Mouse (Mus musculus): Measurements from ENCODE around the gene 1110008P14Rik. TPM values are rescaled to one million over a fixed set of nuclear protein-coding genes. Genes with fewer than 3 reads are reported as not detected.

The 1110008P14Rik gene
- polyA plus RNA-seq, 1 experiment from 2014 or later: 100 TPM

DNA sequence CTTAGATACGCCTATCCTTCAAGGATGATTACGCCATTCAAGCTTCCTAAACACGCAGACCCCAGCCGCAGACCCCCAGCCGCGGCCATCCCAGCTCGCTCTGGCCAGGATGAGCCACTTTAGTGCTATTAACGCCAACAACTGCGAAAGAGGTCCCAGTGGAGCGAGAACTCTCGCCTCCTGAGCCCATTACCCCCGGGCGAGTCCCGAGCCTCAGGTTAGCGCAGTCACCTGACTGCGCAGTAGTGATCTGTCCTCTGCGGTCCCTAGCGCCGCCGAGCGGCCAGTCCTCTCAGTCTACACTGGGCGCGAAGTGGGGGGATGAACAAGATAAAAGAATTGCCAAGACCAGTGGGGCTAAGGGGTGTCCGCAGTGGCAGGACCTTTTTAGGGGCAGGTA, 20.3 kb downstream of the 1110008P14Rik start:
- H3K4me2 ChIP-seq (replicated peaks; ENCODE audit: low read depth): peak overlapping the region; percentile 88
- WGBS: 2% methylated on average over 24 of the region's 24 CpGs
- H3K4me1 ChIP-seq (replicated peaks; ENCODE audit: control insufficient read depth, insufficient read depth, low read length): 0 out of 2 replicates have a peak, but pooled peaks cover 3% of the 10 kb centered on the region
- no peaks in the 10 kb centered on the region for H3K27me3 ChIP-seq (replicated peaks; ENCODE audit: control insufficient read depth, insufficient read depth, low read length)
- H3K36me3 ChIP-seq (ENCODE audit: control insufficient read depth, insufficient read depth): peaks cover 10% of the 10 kb centered on the region; the same call in 1 of the 2 replicates
- H3K9me3 ChIP-seq (ENCODE audit: control insufficient read depth): no peaks in the 10 kb centered on the region
- TF ChIP-seq CTCF (IDR thresholded peaks at IDR 0.05; ENCODE audit: low read depth): peak; percentile 92
- H3K4me3 ChIP-seq (ENCODE audit: low read depth, low read length): peak overlapping the region; percentile 45
- peak overlapping the region; percentile 40; the same call in 1 of the 2 replicates for H3K9ac ChIP-seq (ENCODE audit: low read depth, low read length)
- peak overlapping the region; percentile 93 for H3K27ac ChIP-seq (ENCODE audit: low read depth, low read length)
- ATAC-seq: peak; percentile 63

DNA sequence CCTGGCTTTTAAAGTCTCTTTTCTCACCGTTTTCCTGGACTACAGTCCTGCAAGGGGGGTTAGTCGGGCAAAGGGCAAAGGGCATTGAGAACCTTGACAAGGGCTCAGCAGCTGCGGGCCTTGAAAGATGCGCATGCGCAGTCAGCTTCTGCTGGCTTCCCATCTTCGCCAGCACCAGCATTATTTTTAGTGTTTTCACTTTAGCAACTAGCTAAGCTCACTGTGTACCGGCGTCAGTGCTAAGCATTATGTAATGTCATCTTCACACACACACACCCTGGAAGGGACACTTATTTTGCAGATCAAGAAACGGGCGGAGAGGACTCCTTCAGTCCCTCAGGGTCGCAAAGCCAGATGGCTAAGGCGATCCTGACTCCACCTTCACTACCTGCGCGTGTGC, 21.0 kb downstream of the 1110008P14Rik start:
- H3K27ac ChIP-seq (ENCODE audit: low read depth, low read length): peak overlapping the region; percentile 93
- 0 out of 2 replicates have a peak, but pooled peaks cover 5% of the 10 kb centered on the region for H3K36me3 ChIP-seq (ENCODE audit: control insufficient read depth, insufficient read depth)
- H3K4me2 ChIP-seq (replicated peaks; ENCODE audit: low read depth): peak overlapping the region; percentile 88
- no peaks in the 10 kb centered on the region for H3K27me3 ChIP-seq (replicated peaks; ENCODE audit: control insufficient read depth, insufficient read depth, low read length)
- no peak overlapping the region for H3K9ac ChIP-seq (ENCODE audit: low read depth, low read length)
- H3K4me1 ChIP-seq (replicated peaks; ENCODE audit: control insufficient read depth, insufficient read depth, low read length): 0 out of 2 replicates have a peak, but pooled peaks cover 3% of the 10 kb centered on the region
- H3K4me3 ChIP-seq (ENCODE audit: low read depth, low read length): peak overlapping the region; percentile 45
- 3% methylated on average over 14 of the region's 14 CpGs for WGBS
- ATAC-seq: peak; percentile 35
- no peaks in the 10 kb centered on the region for H3K9me3 ChIP-seq (ENCODE audit: control insufficient read depth)
- TF ChIP-seq CTCF (IDR thresholded peaks at IDR 0.05; ENCODE audit: low read depth): no peak

DNA sequence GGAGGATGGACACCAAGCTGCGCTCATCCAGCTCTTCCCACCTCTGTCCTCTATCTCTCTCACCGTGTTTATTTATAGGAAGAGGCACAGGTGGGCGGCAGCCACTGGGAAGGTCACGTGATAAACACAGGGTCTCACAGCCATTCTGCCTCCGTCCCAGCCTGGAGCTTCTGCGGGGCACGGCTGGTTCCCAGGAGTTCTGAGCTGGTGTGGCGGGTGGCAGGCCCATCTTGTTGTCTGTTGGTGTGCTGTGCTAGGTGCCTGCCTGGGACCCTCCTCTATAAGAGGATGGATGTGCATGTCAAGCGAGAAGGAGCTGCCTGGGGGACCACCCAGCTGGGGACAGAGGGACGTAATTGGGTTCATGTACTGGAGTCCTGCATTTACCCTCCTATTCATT, 23.4 kb downstream of the 1110008P14Rik start:
- WGBS: 70% methylated on average over 10 of the region's 10 CpGs
- H3K9me3 ChIP-seq (ENCODE audit: control insufficient read depth): no peaks in the 10 kb centered on the region

DNA sequence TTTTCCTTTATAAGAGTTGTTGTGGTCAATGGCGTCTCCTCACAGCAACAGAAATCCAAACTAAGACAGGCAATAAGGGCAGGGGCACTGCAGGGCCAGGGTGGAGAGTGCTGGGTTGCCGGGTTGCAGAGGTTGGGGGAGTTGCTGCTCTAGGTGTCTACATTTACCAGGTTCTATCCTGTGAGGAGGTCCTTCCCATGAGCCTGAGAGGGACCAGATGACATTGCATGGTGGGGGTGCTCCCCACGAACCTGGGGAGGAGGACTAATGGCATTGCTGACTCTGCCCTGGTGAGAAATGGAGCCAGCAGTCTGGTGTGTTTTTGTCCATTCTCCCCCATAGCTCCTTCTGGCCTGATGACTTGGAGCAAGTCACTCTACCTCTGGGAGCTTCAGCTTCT, 24.0 kb downstream of the 1110008P14Rik start:
- Histone ChIP-seq H3K9me3 (ENCODE audit: control insufficient read depth) (no peaks in the 10 kb centered on the region), H3K27ac (ENCODE audit: low read depth, low read length) (no peak overlapping the region), H3K4me1 (replicated peaks; ENCODE audit: control insufficient read depth, insufficient read depth, low read length) (peaks cover 9% of the 10 kb centered on the region), H3K36me3 (ENCODE audit: control insufficient read depth, insufficient read depth) (no peaks in the 10 kb centered on the region), H3K4me3 (ENCODE audit: low read depth, low read length) (no peak overlapping the region), H3K4me2 (replicated peaks; ENCODE audit: low read depth) (no peak overlapping the region), H3K27me3 (replicated peaks; ENCODE audit: control insufficient read depth, insufficient read depth, low read length) (no peaks in the 10 kb centered on the region), H3K9ac (ENCODE audit: low read depth, low read length) (no peak overlapping the region)
- 77% methylated on average over 3 of the region's 3 CpGs for WGBS
- TF ChIP-seq CTCF (IDR thresholded peaks at IDR 0.05; ENCODE audit: low read depth): no peak
- no peak for ATAC-seq

More for the DNA sequence above, 23.4 kb downstream of the 1110008P14Rik start:
- Histone ChIP-seq H3K27ac (ENCODE audit: low read depth, low read length) (no peak overlapping the region), H3K4me2 (replicated peaks; ENCODE audit: low read depth) (no peak overlapping the region), H3K4me1 (replicated peaks; ENCODE audit: control insufficient read depth, insufficient read depth, low read length) (peaks cover 8% of the 10 kb centered on the region), H3K4me3 (ENCODE audit: low read depth, low read length) (no peak overlapping the region), H3K9ac (ENCODE audit: low read depth, low read length) (no peak overlapping the region), H3K36me3 (ENCODE audit: control insufficient read depth, insufficient read depth) (no peaks in the 10 kb centered on the region), H3K27me3 (replicated peaks; ENCODE audit: control insufficient read depth, insufficient read depth, low read length) (no peaks in the 10 kb centered on the region)
- no peak for ATAC-seq
- no peak for TF ChIP-seq CTCF (IDR thresholded peaks at IDR 0.05; ENCODE audit: low read depth)

DNA sequence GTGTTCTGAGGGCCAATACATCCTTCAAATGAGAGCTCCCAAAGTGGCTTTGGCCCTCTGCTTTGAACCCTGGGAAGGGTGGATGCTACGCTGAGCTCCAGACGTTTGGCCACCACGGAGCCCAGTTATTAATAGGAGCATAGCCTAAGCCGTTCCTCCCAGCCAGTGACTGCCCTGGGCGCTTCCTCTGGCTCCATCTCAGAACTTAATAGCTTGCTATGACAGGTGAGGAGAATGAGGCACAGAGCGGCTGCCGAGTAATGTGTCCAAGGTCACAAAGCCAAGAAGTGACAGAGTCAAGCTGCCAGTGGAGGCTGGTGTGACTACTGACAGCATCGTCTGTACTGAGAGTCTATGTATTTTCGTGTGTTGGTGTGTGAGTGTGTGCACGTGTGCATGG, 25.5 kb downstream of the 1110008P14Rik start:
- H3K27me3 ChIP-seq (replicated peaks; ENCODE audit: control insufficient read depth, insufficient read depth, low read length): no peaks in the 10 kb centered on the region
- no peak for ATAC-seq

DNA sequence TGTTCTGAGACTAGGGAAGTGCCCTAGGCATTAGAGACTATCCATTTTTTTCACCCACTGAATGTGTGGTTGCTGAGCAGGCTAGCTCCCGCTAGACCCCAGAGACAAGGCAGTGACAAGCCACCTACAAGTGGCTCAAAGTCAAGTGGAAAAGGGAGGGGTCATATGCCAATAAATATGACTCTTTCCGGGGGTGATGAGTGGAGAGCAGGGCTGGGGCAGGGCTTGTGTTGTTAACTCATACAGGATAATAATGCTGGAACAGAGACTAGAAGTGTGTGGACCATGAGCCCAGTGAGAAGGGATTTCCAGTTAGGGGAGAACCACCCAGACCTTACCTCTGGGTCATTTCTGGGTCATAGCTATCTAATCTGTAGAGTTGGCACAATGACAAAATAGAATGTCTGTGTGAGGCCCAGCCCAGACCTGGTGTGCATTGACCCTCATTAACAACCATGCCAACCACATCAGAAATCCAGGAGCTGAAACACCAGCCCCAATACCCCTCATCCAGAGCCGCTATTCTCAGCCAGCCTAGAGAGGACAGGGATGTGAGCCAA, 27.3 kb downstream of the 1110008P14Rik start:
- H3K4me3 ChIP-seq (ENCODE audit: low read depth, low read length): no peak overlapping the region
- 36% methylated on average over 3 of the region's 3 CpGs for WGBS
- H3K9me3 ChIP-seq (ENCODE audit: control insufficient read depth): no peaks in the 10 kb centered on the region
- no peak for TF ChIP-seq CTCF (IDR thresholded peaks at IDR 0.05; ENCODE audit: low read depth)
- peak; percentile 77 for ATAC-seq
- H3K27ac ChIP-seq (ENCODE audit: low read depth, low read length): peak overlapping the region; percentile 94
- no peak overlapping the region for H3K9ac ChIP-seq (ENCODE audit: low read depth, low read length)
- H3K36me3 ChIP-seq (ENCODE audit: control insufficient read depth, insufficient read depth): no peaks in the 10 kb centered on the region
- peak overlapping the region; percentile 33 for H3K4me2 ChIP-seq (replicated peaks; ENCODE audit: low read depth)
- H3K4me1 ChIP-seq (replicated peaks; ENCODE audit: control insufficient read depth, insufficient read depth, low read length): peaks cover 6% of the 10 kb centered on the region
- H3K27me3 ChIP-seq (replicated peaks; ENCODE audit: control insufficient read depth, insufficient read depth, low read length): no peaks in the 10 kb centered on the region

More for the DNA sequence above, 25.5 kb downstream of the 1110008P14Rik start:
- Histone ChIP-seq H3K36me3 (ENCODE audit: control insufficient read depth, insufficient read depth) (no peaks in the 10 kb centered on the region), H3K4me3 (ENCODE audit: low read depth, low read length) (no peak overlapping the region), H3K27ac (ENCODE audit: low read depth, low read length) (0 out of 2 replicates have a peak overlapping the region, but pooled peaks have one; percentile 7), H3K4me2 (replicated peaks; ENCODE audit: low read depth) (no peak overlapping the region), H3K9me3 (ENCODE audit: control insufficient read depth) (no peaks in the 10 kb centered on the region), H3K4me1 (replicated peaks; ENCODE audit: control insufficient read depth, insufficient read depth, low read length) (peaks cover 9% of the 10 kb centered on the region), H3K9ac (ENCODE audit: low read depth, low read length) (no peak overlapping the region)
- 63% methylated on average over 10 of the region's 10 CpGs for WGBS
- TF ChIP-seq CTCF (IDR thresholded peaks at IDR 0.05; ENCODE audit: low read depth): no peak

Data from intestine, postnatal 0 days (tissue).